Mouse (Mus musculus) urinary bladder, postnatal 36 days (tissue): ENCODE data around the gene Frem2.
A peak's percentile ranks its signal among the peaks of the same experiment; 100 is the strongest.

Experiments
- DNase-seq, 2 experiments: peaks; one replicate each; pipeline ENCODE4 v3.0.0; 2022; ENCODE audit warnings: low spot score in 2 of 2, mixed read lengths in 1 of 2

Gene Frem2

DNA sequence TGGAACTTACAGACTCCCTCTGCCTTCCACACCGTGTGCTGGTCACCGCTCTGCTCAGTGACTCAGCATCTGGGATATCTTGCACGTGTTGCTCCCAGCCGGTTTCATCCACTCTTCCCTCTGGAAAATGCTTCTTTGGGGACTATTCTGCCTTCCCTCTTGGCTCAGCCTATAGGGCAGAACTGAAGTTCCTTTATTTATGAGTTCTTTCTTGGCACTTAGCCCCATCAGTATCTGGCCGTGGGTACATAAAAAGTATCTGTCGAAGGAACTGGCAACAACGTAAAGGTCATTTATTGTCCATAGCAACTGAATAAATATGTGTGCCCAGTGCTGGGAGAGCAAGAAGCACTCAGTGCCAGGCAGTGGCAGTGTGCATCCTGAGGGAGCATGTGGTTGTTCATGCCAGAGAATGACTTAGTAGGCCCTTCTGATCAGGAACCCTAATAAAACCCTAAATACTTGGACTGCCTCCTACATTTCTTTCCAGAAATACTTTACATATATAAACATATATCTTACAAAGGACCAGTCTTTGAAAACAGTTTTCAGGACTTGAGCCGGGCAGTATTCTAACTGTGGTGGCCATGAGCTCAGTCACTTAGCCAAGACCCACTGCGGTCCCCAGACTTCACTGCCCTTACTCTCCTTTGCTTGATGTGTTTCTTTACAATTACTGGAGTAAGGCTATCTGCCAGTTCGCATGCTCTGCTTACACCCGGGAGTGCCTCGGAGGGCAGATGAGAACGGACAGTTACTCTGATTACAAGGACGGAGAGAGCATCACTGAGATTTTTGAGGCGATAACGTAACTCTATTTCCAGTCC is 99.6 kb downstream of the Frem2 start:
- DNase-seq = no peak

DNA sequence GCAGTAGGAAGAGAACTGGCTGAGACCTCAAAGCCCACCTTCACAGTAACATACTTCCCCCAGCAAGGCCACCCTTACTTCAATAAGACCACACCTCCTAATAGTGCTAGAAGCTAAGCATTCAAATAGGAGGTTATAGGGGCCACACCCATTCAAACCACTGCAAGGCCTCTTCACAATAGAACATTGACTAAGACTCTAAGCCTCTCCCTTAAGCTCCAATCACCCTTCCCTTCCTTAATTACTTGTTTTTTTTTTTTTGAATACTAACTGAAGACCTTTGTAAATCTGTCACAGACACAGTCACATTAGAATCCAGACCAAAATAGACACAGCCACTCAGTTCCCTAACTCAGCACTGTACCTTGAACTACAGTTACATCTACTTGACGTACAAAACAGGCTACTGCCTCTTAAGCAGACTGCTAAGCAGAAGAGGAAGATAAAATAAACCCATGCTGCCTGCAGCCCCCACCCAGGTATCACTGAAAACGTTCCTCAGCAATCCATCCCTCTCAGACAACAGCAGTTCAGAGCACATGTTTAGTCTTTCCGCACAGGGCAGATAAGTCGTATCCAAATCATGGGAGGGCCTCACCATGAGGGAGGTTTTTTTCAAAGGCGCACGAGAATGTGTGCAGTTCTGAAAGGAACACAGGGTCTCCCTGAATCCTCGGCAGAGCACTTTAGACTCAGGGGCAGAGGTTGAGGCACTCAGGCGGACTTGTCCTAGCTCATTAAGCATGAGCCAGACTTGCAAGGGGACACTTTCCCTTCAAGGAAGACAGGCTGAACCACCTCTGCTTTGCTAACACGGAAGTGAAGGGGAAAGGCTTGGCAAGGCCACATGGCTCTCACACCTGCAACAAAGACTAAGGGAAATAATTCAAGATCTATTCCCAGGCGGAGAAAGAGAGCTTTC is 101.9 kb downstream of the Frem2 start:
- DNase-seq = no peak

DNA sequence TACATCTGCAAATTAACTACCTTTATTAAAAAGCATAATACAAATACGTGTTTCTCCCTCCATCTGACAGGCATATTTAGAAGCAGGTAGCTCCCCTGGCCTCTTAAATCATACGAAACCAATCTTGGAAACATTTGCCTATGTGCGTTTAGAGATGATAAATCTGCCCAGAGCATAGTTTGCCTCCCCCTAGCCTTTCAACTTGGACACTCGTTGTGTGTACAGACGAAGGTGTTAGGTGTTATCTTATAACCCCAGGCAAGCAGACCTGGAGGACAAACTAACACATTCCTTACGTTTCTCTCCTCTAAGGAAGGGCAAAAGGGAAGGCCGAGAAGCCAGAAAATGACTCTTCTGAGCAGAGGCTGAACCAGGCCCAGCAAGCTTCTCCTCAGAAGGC is 104.5 kb downstream of the Frem2 start:
- DNase-seq = no peak

DNA sequence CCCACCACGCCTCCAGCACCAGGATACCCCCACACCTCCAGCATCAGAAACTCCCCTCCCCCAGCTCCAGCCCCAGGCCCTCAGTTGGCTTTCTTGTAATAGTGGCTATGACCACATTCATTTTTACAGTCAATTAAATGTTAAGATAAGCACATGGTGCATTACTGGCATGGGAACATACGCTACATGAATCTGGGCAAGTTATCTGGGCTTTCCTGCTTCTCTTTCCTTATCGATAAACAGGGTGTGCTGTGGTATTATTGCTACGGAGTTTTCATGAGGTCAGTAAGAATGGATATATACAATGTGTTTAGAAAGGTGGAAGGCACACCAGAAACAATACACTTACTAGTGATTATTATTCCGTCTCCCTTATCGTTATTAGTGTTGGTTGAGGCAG is 125.1 kb downstream of the Frem2 start:
- DNase-seq = no peak

DNA sequence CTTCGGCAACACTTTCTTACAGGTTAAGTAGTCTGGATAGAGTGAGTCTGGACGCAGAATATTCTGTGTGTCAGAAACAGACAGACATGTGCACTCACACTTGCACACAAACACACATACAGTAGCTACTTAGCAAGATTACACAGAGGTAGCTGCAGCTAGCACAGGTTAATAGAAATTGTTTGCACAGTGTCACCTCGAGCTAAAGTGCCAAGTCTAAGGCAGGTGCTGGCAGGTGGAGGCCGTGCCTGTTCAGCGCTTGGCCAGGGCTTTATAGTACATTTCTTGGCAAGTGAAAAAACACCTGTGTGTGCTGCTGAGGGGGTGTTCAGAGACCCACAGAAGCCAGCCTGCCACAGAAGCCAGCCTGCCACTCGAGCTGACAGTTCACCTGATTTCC is 126.8 kb downstream of the Frem2 start:
- DNase-seq = no peak

DNA sequence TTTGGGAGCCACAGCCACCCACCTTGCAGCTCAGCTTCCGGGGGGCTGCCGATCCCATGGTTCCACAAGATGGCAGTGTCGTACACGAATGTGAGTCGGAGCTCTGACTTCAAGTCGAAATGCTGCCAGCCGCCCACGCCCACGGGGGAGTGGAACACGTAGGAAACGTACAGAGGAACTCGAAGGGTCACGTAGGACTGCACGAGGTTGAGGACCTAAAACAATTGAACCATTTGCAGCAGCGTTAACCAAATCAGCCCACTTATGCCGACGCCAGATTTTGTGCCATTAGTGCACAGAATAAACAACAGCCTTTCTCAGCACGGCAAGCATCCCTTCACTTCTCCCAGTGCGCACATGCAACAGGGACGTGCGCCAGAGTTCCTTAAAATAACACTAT is 131.4 kb downstream of the Frem2 start:
- DNase-seq = peak; percentile 53 to 57

DNA sequence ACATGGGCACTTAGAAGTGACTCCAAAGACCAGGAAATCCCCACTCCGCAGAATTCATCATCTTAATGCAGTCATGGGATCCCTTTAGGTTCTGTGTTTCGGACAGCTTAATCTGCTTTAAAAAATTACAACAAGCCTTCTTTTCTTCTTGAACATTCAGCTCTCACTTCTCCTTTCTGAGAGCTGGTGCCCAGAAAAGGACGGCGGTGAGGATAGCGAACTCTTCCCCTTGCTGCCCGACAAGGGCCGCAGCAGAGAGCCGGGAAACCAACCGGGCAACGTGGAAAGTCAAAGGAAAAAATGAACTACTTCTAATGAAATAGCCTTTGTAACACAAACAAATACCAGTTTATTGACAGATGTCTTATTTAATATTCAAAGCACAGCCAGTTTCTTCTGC is 134.4 kb downstream of the Frem2 start:
- DNase-seq = no peak

DNA sequence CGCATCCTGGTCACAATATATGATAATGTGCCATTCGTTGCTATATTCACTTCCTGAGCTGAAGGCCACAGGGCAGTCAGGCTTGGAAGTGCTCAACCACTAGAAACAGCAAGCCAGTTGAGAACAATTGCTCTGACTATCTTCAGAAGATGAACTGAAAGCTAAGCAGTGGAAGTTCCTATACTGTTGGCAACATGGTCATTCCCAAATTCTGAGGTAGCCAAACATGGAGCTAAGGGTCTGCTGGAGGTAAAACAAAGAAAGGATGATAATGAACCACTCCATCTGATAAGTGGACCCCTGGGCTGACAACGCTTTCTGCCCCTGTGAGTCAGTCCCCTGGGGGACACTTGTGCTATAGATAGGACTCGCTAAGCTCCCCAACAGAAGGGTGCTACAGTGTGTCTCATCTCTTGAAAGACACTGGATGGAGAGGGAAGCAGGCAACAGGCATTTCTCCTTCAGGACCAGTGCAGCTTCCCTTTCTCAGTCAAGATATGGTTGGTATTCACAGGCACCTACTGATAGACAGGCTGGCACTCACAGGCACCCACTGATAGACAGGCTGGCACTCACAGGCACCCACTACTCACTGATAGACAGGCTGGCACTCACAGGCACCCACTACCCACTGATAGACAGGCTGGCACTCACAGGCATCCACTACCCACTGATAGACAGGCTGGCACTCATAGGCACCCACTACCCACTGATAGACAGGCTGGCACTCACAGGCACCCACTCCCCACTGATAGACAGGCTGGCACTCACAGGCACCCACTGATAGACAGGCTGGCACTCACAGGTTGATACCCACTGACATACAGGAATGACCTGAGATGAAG is 142.7 kb downstream of the Frem2 start:
- DNase-seq = no peak

DNA sequence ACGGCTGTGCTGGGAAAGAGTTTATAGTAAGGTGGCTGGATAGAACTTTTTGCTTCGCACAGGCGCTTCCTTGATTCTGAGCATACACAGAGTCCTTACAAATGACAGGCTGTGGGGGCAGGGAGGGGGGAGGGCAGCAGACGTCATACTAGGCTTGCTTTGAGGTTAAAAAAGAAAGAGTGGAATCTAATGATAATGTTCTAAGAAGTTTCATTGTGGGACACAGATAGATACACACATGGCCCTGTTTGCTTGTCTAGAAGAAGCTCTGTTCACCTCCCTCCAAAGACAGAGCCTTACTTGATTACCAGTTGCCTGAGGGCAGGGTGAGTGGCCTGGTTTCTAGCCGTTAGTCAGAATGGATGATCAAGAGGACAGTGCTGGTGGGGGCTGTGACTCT is 144.1 kb downstream of the Frem2 start:
- DNase-seq = no peak

DNA sequence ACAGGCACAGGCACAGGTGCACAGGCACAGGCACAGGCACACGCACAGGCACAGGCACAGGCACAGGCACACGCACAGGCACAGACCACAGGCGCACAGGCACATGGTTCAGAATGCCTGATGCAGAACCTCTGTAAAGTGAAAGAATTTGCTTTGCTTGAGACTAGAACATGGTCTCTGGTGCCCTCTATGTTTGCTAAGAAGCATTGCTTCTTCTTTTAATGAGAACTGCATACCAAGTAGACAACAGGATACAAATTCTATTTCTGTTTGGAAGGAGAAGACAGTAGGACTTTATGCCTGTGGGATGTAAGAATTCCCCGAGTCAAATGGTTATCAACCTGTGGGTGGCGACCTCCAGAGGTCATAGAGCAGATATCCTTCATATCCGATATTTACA is 154.7 kb downstream of the Frem2 start:
- DNase-seq = no peak

DNA sequence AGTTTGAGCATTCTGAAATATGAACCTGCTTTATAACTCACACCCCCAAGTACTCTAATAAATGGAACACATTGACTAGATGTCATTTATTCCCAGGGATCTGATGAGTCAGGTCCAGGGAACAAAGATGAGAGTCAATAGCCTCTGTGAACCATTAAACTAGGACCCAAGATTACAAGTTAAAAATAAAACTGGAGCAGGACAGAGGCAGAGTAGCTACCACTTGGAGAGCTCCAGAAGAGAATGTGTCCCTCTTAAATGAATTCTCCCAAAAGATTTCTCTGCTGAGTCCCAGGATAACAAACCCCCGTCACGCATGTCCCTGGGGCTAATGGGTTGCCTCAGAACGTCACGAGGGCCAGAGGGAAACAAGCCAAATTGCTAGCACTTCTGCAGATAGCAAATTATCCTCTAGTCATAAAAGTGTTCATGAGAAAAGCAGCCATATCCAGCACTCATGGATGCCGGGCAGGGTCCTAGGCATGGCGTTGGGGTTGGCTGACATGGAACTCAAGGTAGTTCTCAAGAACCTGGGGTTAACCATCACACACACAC is 158.7 kb downstream of the Frem2 start:
- no peak for DNase-seq

DNA sequence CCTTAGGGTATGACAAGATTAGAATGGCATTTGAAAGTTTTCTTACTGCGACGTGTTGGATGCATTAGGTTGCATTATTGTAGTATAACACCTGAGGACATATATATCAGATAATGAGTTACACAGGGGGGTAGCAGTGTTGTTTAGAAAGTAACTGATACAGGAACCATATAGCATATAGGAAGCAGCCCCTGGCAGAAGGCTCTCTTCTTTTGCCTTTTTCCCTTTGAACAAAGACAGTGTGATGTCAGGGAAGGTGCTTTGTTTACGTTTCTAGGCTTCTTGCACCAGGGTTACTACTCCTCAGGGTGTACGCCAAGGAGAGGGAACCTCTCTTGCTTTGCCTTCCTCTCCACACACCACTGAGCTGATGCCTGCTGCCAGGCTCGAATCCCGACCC is 168.8 kb downstream of the Frem2 start, which contains the start of gene Stoml3:
Stoml3 (plus strand) TSS at position 301 of the 400 bp plus-strand sequence.
- no peak for DNase-seq

DNA sequence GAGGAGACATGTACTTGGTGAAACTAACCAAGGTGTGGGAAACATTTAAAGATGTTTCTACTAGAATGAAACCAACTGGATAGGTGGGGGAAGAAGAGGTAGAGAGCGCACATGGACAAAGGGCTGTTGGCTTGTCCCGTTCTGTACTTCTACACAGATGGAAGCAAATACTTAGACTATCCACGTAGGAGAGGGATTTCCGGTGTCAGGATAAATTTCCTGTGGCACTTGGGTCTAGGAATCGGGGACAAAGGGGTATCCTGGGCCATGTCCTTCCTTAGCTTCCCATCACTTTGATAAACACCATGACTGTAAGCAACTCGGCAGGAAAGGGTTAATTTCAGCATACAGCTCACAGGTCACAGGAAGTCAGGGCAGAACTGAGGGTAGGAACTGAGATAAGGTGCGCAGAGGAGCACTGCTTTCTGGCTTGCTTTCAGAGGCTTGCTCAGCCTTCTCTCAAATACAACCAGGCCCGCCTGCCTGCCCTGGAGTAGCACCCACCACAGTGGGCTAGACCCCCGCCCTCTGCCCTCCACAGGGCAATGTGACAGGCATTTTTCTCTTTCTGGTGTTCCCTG is 170.1 kb downstream of the Frem2 start:
- DNase-seq = no peak

DNA sequence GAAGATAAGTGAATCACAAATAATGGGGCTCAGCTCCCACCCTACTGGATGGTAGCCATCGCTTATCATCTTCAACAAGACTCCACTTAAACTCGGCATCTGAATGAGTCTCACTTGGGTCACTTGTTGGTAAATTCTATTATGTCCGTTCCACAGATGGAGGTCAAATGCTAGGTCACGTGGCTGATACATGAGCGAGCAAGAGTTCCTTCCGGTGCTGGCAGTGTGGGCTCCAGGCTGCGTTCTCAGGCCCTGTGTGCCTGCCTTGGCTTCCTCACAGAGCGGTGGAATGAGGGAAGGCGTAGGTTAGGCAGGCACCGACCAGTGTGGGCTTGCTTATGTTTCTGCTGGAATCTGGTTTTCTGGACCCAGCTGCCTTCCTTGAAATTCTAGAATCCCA is 170.6 kb downstream of the Frem2 start:
- DNase-seq = no peak

DNA sequence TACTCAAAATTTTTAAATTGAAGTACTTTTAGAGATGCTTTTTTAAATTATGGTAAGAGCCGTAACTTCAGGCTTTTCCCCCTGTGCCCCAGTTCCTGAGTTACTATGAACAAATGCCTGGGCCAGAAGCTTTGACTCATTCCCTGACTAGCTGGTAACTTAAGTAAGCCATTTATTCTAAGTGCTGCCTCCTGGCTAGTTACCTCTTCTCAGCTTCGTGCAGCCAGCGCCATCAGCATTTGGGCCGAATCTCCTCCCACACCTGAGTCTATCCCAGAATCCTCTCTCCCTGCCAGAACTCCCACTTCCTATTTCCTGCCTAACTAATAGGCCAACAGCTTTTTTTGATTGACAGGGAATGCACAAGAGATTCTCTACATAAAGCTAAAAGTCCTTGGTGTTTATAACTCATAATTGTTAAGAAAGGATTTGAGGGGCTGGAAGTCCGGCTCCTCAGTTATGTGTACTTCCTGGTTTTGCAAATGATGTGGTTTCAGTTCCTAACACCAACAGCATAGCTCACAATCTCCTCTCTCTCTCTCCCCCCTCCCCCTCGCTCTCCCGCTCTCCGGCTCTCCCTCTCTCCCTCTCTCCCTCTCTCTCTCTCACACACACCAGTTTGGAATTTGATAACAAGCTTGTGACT is 173.6 kb downstream of the Frem2 start:
- no peak for DNase-seq

DNA sequence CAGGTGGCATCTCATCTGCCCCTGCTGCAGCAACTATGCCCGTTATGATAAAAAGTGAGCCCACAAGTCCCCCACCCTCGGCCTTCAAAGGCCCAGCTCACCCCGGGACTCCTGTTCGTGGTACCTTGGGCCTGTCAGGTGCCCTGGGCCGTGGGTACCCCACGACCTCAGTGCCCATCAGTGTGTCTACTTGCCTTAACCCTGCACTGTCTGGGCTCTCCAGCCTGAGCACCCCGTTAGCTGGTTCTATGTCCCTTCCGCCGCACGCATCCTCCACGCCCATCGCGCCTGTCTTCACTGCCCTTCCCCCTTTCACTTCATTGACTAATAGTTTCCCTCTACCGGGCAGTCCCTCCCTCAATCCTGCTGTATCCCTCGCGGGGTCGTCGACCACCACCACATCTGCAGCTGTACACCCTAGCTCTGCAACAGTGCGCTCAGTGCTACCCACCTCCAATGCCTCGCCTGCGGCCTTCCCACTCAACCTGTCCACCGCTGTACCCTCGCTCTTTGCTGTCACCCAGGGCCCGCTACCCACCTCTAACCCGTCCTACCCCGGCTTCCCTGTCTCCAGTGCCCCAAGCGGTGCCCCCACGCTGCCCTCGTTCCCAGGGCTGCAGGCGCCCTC is 178.6 kb downstream of the Frem2 start:
- no peak for DNase-seq

DNA sequence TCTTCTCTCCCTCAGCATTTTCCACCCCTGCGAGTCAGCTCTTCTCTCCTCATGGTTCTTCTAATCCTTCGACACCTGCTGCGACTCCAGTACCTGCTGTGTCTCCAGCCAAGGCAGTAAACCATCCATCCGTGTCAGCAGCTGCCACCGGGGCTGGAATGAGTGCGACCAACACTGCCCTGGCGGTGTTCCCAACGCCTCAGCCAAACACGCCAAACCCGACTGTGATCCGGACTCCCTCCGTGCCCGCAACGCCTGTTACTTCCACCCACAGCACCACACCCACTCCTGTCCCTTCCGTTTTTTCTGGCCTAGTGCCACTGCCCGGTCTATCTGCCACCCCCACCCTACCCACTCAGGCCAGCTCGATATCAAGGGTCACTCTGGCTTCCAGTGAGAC is 179.7 kb downstream of the Frem2 start:
- no peak for DNase-seq

DNA sequence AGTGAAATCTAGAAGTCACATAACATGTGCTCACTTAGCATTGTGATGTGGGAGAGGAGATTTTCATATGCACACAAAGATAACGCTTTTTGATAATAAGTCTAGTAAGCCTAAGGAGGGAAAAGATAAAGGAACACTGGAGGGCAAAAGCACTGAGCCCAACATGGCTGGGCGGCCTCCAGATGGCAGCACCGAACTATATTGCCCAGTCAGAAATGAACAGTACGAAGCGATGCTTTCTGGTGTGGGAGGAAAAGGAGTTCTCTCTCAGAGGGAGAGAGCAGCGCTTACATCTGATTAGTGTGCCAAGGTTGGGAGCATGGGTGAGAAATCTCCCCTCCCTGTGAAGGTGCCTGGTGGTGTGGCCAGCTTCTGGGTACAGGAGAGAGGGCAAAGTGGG is 181.3 kb downstream of the Frem2 start:
- DNase-seq = no peak

DNA sequence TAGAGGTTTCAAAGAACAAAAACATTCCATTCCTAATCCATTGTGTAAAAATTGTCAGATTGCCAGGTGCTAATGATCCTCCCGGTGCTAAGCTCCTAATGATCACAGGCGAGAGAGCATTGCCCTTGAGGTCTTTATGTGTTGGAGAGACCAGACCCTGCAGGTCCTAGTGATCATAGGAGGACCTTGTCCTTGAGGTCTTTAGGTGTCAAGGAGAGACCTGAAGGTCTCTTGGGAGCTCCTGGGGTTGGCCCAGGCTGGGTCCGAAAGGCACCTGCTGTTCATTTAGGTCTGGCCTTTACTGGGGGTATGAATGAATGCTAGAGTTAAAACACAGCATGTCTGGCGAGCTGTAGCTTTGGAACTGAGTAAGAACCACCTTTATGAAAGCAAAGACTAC is 183.0 kb downstream of the Frem2 start:
- no peak for DNase-seq

DNA sequence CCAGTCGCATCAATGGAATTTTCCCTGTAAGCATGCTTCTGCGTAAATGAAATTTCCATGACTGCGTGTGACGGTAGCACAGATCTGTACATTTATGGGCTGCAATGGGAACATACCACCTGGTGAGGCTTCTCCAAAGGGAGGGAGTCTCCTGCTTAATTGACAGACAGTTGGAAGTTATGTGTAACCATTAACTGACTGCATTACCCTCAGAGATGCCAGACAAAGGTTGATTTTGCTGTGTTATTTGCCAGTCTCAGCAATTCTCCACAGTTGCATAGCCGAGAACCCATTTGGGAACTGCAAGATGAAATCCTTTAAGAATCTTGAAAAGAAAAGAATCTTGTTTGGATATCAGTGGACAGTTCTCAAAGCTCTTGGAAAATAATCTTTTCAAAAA is 185.1 kb downstream of the Frem2 start:
- no peak for DNase-seq
